Mouse (Mus musculus) thymus, adult 2 months (tissue): ENCODE results near the gene Pla2g4e. TPM values are rescaled to one million over a fixed set of nuclear protein-coding genes. Genes with fewer than 3 reads are reported as not detected.

ENCODE experiments used
- DNase-seq: peaks from one replicate; pipeline ENCODE4 v3.0.0; 2021
- H3K27ac ChIP-seq: fragments of 200-500 bp; 2 replicates; pipeline ENCODE4 v1.5.1; 2012; ENCODE audit warnings: low read length, control low read depth; ENCODE audit not compliant: control insufficient read depth, insufficient read depth
- H3K27me3 ChIP-seq: fragments of 200-500 bp; 2 replicates; pipeline ENCODE4 v1.6.1; 2012; ENCODE audit warnings: mild to moderate bottlenecking, low read length, moderate library complexity, mixed read lengths; ENCODE audit not compliant: control insufficient read depth, insufficient read depth
- H3K36me3 ChIP-seq: fragments of 200-500 bp; 2 replicates; pipeline ENCODE4 v1.6.1; 2012; ENCODE audit warnings: mild to moderate bottlenecking, low read length, moderate library complexity; ENCODE audit not compliant: control insufficient read depth, insufficient read depth
- H3K4me1 ChIP-seq: fragments of 200-500 bp; replicated peaks from 2 replicates; pipeline ENCODE4 v1.6.1; 2012; ENCODE audit warnings: low read length; ENCODE audit not compliant: control insufficient read depth, insufficient read depth
- H3K4me3 ChIP-seq: fragments of 200-500 bp; 2 replicates; pipeline ENCODE4 v1.5.1; 2012; ENCODE audit warnings: mild to moderate bottlenecking, low read length, control low read depth, moderate library complexity; ENCODE audit not compliant: control insufficient read depth, insufficient read depth
- CTCF ChIP-seq: fragments of 200-500 bp; IDR thresholded peaks from 2 replicates; pipeline ENCODE4 v1.5.1; 2012; ENCODE audit warnings: mild to moderate bottlenecking, control low read depth, low read length, moderate library complexity, borderline replicate concordance; ENCODE audit not compliant: control insufficient read depth, poor library complexity, insufficient read depth; ENCODE audit errors: extremely low read depth
- POLR2A ChIP-seq: fragments of 200-500 bp; IDR thresholded peaks from 2 replicates; pipeline ENCODE4 v1.6.1; 2012; ENCODE audit warnings: mild to moderate bottlenecking, low read length, control low read depth, moderate library complexity; ENCODE audit not compliant: control insufficient read depth, poor library complexity, insufficient read depth; ENCODE audit errors: extremely low read depth
- WGBS: fragments of 180-500 bp; shearing (Covaris S2); methylation state at CpG from one replicate; pipeline ENCODE4 v1.1.7; 2018; 5-methylcytosine and 5-hydroxymethylcytosine counted together
- polyA plus RNA-seq: library from polyadenylated mRNA; depleted of rRNA; stranded (reverse); fragments of >200 nt; gene quantifications from 2 replicates; pipeline ENCODE4 v1.2.3, GENCODE M21; 2012; rRNA removed

Pla2g4e gene
- polyA plus RNA-seq: 0.28 and 0.61 TPM in 2 replicates

DNA sequence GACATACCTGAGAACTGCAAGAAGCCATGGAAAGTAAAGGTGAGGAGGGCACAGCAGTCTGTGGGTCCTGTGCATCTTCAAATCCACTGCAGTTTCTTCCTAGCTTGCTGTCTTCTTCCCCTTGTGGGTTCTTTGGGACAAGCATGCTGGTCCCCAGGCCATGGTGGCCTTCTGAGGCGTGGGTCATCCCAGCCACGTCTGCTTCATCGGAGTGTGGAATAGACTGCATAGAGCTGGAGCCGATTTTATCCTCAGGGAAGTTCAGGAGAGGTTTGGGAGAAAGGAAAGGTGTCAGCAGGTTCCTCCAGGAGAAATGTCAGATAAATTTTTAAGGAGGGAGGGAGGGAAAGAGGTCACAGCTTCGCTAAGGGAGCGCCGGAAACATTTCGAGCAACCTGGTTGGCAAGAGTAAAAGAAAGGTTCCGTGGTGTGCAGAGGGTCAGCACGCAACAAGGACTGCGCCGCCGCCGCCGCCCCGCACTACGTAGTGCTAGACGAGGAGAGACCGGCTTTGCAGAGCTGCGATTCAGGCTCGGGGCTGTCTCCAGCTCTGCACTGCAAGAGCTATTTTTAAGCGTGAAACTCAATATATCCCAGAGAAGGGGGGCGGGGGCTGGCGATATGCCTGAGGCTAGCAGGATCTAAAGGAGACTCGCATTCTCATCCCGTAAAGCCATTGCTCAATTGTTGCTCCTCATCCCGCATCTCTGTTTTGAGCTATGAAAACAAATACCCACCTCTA lies at the start of gene Pla2g4e:
Gene Pla2g4e (minus strand): TSS at position 657 of the 742 bp plus-strand sequence.
- H3K27ac ChIP-seq: no peak within 1 kb of the TSS

DNA sequence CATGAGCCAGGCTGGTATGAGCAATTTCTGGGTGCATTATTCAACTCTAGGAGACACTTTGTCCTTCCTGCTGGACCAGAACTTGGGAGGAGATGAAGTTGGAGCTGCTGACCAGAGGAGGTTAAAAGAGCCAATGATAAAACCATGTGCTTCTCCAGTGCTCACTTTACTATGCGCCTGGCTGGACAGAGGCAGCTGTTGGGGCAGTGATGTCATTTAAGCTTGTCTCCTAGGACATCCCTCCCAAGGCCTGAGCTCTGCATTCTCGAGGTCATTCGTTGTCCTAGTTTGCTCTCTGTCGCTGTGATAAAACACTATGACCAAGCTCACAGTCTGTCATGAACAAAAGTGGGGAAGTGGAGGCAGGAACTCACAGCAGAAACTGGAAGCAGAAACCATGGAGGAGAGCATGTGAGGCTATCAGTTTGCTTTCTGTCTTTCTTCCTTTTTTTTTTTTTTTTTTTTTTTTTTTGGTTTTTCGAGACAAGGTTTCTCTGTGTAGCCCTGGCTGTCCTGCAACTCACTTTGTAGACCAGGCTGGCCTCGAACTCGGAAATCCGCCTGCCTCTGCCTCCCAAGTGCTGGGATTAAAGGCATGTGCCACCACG lies 46.4 kb upstream of the Pla2g4e start:
- no peak for TF ChIP-seq CTCF
- TF ChIP-seq POLR2A: no peak
- Histone ChIP-seq H3K36me3 (no peaks in the 10 kb centered on the region), H3K4me3 (no peak overlapping the region), H3K4me1 (no peaks in the 10 kb centered on the region), H3K27ac (no peak overlapping the region), H3K27me3 (no peaks in the 10 kb centered on the region)
- DNase-seq: no peak
- WGBS: 80% methylated on average over 9 of the region's 9 CpGs

More for the DNA sequence above, at the start of gene Pla2g4e:
- Histone ChIP-seq H3K4me3 (no peak within 1 kb of the TSS), H3K27me3 (peaks cover 4% of the 10 kb centered on the region; the same call in 1 of the 2 replicates), H3K36me3 (no peaks in the 10 kb centered on the region), H3K4me1 (no peaks in the 10 kb centered on the region)
- 12% methylated on average over 27 of the region's 27 CpGs for WGBS
- no peak for DNase-seq
- TF ChIP-seq CTCF (no peak), POLR2A (no peak)

DNA sequence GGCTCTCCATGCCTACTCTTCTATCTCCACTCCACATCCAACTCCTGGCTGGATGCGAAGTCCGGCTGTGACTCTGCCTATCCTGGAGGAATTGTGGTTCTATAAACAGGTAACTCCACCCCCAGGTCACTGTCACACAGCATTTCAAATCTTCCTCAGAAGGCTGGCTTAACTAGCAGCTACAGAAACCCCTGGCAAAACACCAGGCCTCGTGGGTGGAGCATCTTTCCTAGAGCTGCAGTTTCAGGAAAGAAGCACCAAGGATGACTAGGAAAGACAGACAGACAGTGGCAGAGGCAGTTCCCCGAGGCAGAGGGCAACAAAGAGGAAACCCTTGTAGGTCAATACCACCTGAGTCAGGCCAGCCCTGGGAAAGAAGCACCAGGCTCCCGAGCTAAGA lies 43.9 kb upstream of the Pla2g4e start, which contains the start of gene Pla2g4d:
Gene Pla2g4d (minus strand): TSS at position 203 of the 400 bp plus-strand sequence.
- TF ChIP-seq POLR2A (no peak), CTCF (no peak)
- Histone ChIP-seq H3K27me3 (no peaks in the 10 kb centered on the region), H3K27ac (no peak within 1 kb of the TSS), H3K4me1 (no peaks in the 10 kb centered on the region), H3K36me3 (no peaks in the 10 kb centered on the region), H3K4me3 (no peak within 1 kb of the TSS)
- no peak for DNase-seq
- WGBS: 66% methylated on average over 5 of the region's 5 CpGs

DNA sequence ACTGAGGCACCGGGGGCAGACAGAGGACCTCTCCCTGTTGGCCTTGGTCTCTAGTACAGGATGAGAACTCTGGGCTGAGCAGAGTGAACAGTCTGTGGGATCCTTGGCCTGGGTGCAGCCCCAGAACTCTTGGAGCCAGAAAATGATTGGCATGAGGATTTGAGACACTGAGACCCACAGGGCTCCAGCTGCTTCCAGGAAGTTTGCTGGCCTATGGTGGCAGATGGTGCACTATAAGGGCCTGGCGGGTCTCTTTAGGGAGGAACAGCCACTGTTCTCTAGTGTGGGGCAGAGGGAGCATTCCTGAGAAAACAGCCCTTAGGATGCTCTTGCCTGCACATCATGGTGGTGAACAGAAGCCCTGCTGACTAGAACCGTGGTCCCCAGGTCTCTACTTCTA lies 43.3 kb upstream of the Pla2g4e start:
- Histone ChIP-seq H3K4me1 (no peaks in the 10 kb centered on the region), H3K4me3 (no peak overlapping the region), H3K27ac (no peak overlapping the region), H3K36me3 (no peaks in the 10 kb centered on the region), H3K27me3 (no peaks in the 10 kb centered on the region)
- DNase-seq: no peak
- TF ChIP-seq CTCF (no peak), POLR2A (no peak)
- 92% methylated on average over 3 of the region's 3 CpGs for WGBS

DNA sequence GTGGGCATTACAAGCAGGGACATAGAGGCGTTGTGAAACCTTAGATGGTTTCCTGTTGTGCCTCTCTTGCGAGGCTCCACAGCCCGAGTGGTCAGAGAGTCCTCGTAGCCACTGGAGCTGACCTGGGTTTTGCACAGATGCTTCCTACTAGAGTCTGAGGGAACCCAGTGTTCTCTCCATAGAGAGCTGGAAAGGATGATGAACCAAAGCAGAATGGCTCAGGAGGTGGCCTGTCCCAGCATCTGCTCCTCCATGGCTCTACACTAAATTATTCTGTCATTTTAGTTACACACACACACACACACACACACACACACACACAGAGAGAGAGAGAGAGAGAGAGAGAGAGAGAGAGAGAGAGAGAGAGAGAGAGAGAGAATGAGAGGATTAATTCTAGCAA lies 40.5 kb upstream of the Pla2g4e start:
- no peaks in the 10 kb centered on the region for H3K27me3 ChIP-seq
- no peak for TF ChIP-seq POLR2A
- TF ChIP-seq CTCF: no peak
- no peak overlapping the region for H3K4me3 ChIP-seq
- whole genome bisulfite sequencing: 76% methylated on average over 4 of the region's 4 CpGs
- no peak for DNase-seq
- H3K4me1 ChIP-seq: no peaks in the 10 kb centered on the region
- no peaks in the 10 kb centered on the region for H3K36me3 ChIP-seq
- H3K27ac ChIP-seq: no peak overlapping the region

DNA sequence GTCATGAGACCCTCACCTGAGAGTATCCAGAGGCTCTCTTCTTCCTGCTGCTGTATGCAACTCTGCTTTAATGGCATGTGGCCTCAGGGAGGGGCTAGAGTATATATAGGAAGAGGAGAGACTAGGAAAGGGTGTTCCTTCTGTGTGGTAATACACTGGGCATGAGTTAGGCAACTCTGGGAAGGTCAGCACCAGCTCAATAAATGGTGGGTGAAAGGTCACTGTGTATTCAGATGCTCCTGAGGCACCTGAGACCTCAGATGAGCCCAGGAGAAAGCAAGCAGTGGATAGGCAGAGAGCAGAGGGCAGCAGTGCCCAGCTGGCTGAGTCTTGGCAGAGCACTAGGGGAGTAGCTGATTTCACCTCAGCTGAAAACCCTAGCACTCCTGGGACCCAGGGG lies 39.6 kb upstream of the Pla2g4e start:
- Histone ChIP-seq H3K27ac (no peak overlapping the region), H3K27me3 (no peaks in the 10 kb centered on the region), H3K4me1 (no peaks in the 10 kb centered on the region), H3K36me3 (no peaks in the 10 kb centered on the region), H3K4me3 (no peak overlapping the region)
- TF ChIP-seq CTCF: no peak
- DNase-seq: no peak
